Mouse (Mus musculus) frontal cortex, adult 2 months (tissue): ENCODE results near the gene Cep164. TPM values are rescaled to one million over a fixed set of nuclear protein-coding genes. Genes with fewer than 3 reads are reported as not detected.
"Not testable (repeated sequence)": the region's sequence is repeated elsewhere in the genome, so short reads cannot be mapped to it uniquely, and the experiment has no call there.

ENCODE experiments used
- DNase-seq, 2 experiments: peaks; one replicate each; pipeline ENCODE4 v3.0.0; 2022; ENCODE audit warnings: low spot score in 1 of 2; ENCODE audit errors: extremely low spot score in 1 of 2
- polyA plus RNA-seq: library from polyadenylated mRNA; depleted of rRNA; stranded (reverse); fragments of >200 nt; gene quantifications from 2 replicates; pipeline ENCODE4 v1.2.3, GENCODE M21; 2012; rRNA removed

Gene Cep164
- 26.1 and 26.5 TPM in 2 replicates for polyA plus RNA-seq

DNA sequence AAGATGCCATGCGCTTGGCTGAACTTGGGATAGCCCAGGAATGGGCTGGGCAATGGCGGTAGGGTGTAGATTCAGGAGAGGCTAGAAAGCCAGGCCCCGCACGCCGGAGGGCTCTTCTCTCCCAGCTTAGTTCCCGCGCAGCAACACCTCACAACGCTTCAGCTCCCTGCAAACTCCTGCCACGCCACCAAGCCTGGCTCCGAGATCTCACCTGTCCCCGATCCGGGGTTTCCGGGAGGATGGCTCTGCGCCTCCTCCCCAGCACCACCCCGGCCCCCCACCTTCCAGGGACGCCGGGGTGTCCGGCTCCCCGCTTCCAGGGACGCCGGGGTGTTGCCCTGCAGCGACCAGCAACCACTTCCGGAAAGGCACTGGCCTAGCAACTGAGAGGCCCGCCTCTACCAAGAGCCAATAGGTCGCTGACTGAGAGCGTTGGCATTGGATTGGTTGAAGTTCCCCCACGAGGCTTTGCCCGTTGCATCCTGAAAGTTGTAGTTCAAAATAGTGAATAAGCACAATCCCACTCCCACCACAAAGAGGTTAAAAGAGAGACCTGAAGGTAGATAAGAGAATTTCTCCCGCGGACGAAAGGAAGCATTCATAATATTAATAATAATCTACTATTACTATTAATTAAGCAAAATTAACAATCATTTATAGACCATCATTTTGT is at the start of gene Cep164:
Cep164 (minus strand) TSS at position 401 of the 673 bp plus-strand sequence.
- peak; percentile 87 to 92 for DNase-seq

DNA sequence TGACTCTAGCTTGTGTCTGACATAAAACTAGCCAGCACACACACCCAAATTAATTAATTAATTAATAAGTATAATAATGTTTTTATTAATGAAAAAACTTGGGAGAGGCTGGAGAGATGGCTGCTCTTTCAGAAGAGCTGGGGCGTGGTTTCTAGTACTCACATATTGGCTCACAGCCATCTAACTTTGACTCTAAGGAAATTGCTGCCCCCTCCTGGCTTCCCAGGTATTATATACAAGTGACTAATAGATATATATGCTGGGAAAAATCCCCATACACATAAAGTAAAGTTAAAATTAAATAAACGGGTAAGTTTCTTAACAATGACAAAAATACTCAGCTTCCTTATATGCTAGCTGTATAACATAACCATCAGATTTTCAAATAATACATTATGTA is 49.4 kb upstream of the Cep164 start:
- DNase-seq: peak in 1 of 2 experiments; percentile 38

DNA sequence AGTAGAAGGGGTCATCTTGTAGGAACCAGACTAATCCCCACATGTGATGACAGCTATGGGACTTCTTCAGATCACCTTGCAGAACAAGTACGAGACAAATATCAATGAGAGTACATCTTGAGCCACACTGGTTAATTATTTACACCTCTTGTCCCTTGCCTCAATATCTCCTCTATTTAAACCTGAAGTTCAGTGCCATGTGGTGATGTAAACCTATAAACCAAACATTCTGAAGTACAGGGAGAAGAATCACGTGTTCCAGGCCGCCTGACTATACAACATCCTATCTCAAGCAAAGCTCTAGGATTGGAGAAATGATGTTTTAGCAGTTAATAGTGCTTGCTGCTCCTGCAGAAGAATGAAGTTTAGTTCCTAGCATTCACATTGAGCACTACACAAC is 41.8 kb upstream of the Cep164 start:
- no peak for DNase-seq

DNA sequence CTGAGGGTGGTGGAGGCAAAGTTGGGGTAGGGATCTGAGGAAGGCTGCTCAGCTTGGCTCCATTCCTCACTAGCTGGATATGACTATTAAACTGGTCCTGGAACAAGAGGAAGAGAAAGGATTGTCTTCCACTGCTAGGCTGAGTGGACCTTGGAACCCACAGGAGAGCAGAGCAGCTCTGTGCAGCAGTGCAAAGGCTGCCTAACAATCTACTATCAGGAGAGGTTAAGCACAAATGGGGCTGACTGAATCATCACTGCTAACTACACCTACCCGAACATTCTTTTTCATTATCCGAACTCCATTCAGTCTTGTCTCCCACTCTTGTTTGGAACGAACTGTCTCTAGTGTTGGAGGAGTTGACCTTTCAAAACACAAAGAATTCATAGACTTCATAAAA is 40.7 kb upstream of the Cep164 start:
- no peak for DNase-seq

DNA sequence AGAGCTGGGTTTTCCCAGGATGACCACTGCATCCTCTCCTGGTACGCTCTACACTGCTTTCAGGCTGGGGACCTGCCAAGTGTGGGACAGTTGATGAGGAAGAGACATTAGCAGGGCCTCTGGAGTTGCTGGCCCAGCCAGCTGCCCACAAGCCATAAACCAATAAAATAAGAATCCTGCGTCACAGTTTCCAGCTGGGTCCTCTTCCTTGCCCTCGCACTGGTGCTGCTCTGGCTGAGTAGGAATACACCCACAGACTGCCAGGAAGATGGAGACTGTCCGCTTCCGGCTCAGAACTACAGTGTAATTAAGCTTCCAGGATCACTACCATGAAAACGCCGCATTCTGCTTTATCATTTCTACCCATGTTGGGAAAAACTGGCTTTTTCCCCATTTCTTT is 33.3 kb upstream of the Cep164 start:
- peak in 1 of 2 experiments; percentile 45 for DNase-seq

DNA sequence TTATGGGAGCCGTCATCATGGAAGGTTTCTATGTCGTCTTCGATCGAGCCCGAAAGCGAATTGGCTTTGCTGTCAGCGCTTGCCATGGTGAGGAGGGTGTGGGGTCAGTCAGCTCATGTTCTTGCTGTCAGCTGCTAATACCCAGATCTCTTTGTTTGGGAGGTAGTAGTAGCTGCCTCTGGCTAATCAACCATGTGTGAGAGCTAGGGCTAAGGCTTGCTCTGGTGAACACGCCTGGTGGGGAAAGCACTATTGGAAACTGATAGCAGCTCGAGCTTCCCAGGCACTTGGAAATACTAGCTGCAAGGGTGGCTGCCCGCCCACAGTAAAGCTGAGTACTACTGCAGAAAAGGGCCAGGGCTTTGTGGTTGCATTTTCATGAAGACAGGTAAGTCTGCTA is 30.9 kb upstream of the Cep164 start:
- DNase-seq: no peak

DNA sequence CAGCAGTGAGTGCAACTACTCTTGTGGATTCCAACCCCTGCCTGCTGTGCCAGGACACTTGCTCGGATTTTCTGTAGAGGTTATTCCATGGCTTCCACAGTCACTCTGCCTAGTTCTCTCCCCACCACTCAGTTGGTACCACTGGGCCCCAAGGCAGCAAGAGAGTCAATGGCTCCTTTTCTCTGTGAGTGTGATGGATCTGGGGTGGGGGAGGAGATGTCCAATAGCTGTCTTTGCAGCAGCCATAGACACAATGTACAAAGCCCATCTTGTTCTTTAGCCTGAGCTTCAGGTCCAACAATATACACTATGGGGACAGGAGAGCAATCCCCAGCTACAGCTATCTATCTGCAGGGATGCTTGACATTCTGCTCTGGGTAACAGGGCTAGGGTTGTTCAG is 25.6 kb upstream of the Cep164 start:
- DNase-seq: no peak

DNA sequence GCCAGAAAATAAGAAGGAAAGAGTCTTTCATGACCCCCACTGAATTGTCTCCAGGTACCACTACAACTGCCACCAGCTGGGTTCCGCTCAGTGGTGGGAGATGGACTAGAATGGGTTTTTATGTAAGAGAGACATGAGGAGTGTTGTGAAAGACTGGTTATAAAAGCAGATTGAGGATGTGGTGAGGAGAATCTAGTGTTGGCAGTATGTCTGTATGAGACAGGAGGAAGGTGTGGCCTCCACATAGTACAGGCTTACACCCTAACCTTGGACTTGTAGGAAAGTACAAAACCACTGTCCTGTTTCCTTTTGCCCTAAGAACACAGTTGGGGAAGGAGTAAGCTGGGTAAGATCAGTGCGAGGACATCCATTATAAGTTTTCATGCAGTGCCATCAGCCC is 25.2 kb upstream of the Cep164 start:
- no peak for DNase-seq

DNA sequence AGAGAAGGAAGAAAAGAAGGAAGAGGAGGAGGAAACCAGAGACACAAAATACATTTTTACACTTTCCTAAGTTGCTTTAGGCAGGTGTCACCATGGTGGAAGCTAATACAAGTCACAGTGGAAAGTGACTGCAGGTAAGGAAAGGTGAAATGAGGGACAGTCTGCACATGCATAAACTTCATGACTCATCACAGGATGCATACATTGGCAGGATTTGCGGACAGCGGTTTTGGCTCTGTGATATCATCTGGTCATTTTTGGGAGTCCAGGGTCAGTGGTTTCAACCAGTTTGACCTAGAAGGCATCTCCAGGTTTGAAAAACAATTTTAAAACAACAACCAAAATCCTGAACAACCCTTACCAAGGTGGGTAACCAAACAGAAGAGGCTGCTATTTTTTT is 23.3 kb upstream of the Cep164 start:
- DNase-seq: no peak

DNA sequence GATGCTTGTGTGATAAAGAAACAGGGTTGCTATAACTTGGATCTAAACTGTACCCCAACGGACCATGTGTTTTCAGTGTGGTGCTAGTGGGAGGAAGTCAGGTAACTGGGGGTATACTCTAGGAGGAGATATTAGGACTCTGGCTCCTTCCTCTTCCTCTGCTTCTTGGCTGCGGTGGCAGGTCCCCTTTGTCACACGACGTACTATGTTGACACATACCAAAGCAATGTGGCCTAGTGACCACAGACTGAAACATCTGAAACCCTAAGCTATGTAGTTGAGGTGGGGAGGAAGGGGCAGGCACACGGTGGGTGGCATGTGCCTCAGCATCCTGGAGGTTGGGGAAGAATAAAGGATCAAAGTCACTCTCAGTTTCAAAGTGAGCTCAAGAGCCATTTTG is 22.8 kb upstream of the Cep164 start:
- no peak for DNase-seq

DNA sequence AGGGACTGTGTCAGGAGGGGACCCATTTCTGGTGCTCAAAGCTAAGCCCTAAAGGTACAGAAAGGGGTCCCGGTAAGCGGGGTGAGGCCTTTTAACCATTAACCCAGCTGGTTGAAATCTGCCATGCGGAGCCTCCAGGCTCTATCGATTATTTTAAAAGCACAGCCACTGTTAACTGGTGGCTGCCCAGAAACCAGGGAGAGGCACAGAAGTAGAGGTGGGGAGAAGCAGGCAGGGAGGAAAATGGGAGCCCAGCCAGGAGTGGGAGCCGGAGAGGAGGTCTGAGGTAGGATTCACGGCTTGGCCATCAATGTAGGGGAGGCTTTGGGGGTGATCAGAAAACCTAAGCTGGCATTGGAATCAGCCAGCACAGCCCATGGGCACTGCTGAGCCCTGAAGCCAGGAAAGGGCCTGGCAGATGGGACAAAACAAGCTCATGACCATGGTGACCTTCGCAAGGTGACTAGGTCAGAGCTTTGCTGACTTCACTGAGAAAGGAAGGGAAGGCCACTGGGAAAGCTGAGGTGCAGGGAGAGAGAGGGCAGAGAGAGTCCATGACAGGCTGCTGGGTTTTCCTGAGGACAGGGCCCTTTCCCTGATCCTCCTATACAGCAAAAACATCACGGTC is 22.2 kb upstream of the Cep164 start:
- DNase-seq: no peak

DNA sequence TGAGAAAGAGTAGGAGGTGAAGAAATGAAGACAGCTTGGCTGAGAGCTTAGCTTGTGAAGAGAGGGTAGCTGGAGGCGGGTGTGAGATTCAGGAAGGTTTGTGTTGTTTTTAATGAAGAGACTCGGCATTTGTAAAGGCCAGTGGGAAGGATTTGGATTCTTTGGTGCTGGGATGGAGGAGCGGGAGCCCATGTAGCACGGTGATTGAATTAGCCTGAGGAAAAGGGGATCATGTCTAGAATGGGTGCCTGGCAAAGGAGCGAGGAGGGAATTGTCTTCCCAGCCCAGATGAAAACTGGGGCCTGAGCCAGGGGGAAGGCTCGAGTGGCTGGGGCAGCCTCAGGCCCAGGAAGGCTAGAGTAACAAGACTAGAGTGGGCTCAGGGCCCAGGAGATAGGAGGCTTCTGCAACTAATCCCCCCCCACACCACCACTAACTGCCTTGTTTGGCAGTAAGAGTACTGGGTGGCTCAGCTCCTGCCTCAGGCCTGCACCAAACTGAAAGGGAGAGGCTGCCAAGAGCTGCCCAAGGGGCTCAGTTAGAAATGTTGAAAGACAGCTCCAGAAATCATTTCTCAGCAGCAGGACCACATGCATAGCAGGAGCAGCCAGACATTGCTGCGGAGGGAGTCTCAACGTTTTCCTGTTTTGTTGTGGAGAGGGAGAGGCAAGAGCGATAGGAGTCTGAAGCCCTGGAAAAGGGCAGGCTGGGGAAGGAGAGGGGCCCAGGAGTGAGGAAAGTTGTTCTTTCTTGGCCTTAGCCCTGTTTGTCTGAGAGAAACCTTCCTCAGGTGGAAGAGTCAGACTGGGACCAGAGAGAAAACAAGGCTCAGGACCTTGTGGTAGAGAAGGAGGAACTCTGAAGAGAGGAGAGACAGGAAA is 21.3 kb upstream of the Cep164 start:
- peak; percentile 81 to 85 for DNase-seq

DNA sequence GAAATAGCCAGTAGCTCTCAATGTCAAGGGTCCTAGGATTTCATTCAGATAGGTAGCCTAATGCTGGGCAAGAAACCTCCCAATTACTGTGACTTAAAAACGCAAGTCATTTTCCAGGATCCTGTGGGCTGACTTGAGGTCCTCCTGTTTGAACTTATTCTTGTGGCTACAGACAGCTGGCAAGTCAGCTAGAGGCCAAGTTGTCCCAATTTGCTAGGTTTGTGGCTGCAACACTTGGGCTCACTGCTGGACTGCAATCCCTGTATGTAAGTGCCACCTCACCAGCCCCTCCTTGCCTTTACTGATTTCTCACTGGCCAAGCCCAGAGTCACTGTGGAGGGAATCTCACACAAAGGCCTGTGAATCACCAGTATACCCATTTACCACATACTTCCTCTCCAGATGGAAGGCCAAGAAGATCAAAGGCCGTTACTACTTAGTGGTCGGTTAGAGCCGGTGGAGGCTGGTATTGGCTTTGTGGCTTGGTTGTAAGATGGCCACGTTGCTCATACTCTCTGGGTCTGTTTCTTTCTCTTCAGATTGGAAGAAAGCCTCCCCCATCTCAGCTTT is 18.5 kb upstream of the Cep164 start:
- DNase-seq: no peak

DNA sequence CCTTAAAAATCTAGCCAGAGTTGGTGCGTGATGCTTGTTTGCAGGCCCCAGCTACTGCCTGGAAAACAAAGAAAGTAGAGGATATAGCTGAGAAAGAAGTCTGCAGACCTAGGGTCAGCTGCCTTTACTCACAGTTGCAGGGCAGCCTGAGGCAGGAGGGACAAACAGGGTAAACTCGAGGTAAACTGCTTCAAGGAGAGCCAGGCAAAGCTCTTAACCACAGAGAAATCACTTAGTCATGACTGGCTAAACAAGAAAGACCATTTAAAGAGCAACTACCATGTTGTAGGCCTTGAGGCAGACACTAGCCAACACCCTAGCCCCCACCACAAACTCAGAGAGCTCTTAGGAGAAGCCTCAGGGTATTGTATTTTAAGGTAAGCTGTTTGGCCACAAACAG is 17.7 kb upstream of the Cep164 start:
- DNase-seq: not testable (repeated sequence)

DNA sequence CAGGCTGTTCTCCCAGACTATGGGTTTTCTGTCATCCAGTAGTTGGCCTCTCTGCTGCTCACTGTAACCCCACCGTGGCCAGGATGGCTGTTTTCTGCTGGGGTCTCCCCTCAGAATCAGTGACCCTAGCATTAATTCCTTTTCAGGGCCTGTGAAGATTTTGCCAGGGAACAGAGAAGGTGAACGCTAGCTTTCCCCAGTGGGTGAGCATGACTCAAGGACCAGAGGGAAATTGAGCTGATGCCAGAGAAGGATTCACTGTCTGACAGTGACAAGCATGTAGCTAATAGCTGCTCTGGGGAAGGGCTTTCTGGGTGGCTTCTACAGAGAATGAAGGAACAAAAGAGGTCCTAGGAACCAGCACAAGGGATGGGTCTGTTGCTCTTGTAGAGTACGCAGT is 17.1 kb upstream of the Cep164 start:
- DNase-seq: peak in 1 of 2 experiments; percentile 44

DNA sequence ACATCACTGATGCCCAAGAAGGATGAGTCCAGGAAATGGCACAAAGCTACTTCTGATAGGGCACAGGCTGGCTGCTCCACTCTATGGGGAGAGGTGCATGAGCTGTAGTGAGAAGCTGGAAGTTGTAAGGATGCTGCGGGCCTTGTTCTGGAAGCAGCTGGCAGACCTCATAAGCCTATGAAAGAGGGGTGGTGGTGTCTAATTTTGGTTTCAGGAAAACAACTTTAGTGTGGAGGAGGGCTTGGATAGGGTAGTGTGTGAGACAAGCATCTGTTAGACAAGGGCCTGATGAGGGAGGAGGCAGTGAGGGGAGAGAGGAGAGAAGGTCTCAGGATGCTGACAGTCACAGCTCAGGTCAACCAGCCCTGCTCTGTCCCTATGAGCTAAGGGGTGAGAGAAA is 15.3 kb upstream of the Cep164 start:
- peak; percentile 25 to 53 for DNase-seq

DNA sequence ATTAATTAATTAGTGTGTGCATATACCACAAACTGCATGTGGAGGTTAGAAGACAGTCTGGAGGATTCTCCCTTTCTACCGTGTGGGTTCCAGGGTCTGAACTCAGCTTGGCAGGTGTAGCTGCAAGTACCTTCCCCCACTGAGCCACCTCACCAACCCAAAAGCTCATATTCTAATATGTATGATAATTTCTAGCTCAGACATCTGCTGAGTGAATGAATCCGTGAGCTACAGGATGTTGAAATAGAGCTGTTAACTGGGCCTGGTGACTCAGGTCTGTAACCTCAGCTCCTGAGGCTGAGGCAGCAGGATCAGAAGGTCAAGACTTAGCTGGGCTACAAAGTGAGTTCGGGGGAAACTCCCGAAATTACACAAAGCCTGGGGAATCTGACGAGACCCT is 14.5 kb upstream of the Cep164 start:
- no peak for DNase-seq

DNA sequence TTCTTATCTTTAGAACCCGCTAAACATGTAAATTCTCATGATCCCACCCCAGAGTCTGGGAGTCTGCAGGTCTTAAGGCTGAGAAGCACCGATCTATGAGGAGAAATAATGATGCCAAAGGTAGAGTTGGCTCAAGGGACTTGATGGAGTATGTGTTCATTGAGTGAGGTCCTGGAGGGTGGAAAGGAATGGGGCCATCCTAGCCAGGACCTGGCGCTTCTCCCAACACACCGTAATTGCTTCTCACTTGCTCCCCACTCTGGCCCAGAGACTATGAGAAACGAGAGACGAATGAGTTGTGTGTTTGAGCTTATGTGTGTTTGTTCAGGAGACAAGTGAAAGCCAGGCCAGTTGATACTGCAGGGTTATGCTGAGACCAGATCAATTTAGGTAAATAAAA is 13.0 kb upstream of the Cep164 start:
- DNase-seq: no peak

DNA sequence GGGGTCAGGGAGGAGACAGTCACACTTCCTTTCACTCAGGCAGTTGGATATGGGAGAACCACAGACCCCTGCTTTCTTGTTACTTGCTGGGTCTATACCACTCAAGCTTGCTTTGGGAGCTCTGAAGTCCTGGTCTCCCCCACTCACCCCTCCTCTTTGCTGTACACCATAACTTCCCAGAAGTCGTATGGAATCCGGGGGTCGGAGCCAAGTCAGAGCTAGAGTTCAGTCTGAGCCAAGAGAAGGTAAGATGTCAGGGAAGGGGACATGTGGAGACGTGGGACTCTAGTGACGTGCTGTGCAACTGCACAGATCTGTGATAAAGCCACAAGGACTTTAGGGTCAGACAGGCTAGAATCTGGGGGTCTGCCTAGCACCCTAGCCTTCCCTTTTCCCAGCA is 11.8 kb upstream of the Cep164 start:
- DNase-seq: no peak

DNA sequence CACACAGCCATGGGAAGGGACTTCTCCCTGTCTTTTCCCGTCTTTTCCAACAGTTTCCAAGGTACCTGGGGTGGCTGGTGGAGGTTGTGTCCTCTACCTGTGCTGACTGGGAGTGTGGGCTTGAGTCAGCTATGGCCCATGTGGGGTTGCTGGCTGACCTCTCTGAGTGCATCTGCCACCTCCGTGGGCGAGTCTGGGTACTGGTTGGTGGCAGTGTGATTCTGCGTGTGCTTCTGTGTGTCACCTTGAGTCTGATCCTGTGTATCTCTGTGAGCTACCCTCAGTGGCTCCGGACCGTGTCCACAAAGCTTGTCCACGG is 11.4 kb upstream of the Cep164 start:
- DNase-seq: no peak
